Mouse (Mus musculus) embryonic facial prominence, embryonic 10.5 days (tissue): Measurements from ENCODE around the gene Atxn1. TPM values are rescaled to one million over a fixed set of nuclear protein-coding genes. Genes with fewer than 3 reads are reported as not detected.
A peak's percentile ranks its signal among the peaks of the same experiment; 100 is the strongest.

Experiments
- DNase-seq: peaks from one replicate; pipeline ENCODE4 v3.0.0-alpha.2; 2017; ENCODE audit warnings: low spot score
- H3K27ac ChIP-seq: fragments of 300-500 bp; sonication (generic); replicated peaks from 2 replicates; pipeline ENCODE4 v1.5.1; 2016; ENCODE audit warnings: mild to moderate bottlenecking
- H3K27me3 ChIP-seq: fragments of 300-500 bp; sonication (generic); replicated peaks from 2 replicates; pipeline ENCODE4 v1.6.1; 2016; ENCODE audit warnings: low read depth, mild to moderate bottlenecking; ENCODE audit not compliant: poor library complexity, severe bottlenecking
- H3K36me3 ChIP-seq: fragments of 300-500 bp; sonication (generic); replicated peaks from 2 replicates; pipeline ENCODE4 v1.6.1; 2016; ENCODE audit warnings: mild to moderate bottlenecking, moderate library complexity
- H3K4me1 ChIP-seq: fragments of 300-500 bp; sonication (generic); 2 replicates; pipeline ENCODE4 v1.6.1; 2016
- H3K4me3 ChIP-seq: fragments of 300-500 bp; sonication (generic); 2 replicates; pipeline ENCODE4 v1.5.1; 2016; ENCODE audit warnings: mild to moderate bottlenecking, moderate library complexity
- H3K9me3 ChIP-seq: fragments of 300-500 bp; sonication (generic); 2 replicates; pipeline ENCODE4 v1.6.1; 2016; ENCODE audit warnings: mild to moderate bottlenecking
- WGBS: fragments of 180-500 bp; shearing (Covaris S2); methylation state at CpG from one replicate; pipeline ENCODE4 v1.1.7; 2016; 5-methylcytosine and 5-hydroxymethylcytosine counted together
- polyA plus RNA-seq: library from polyadenylated mRNA; unstranded; fragments of >200 nt; fragmentation: Nextera tagmentation; extraction: Ambion mirVana; gene quantifications from 2 replicates; pipeline ENCODE4 v1.2.1, GENCODE M21; 2016

Atxn1 gene
- polyA plus RNA-seq, 1 experiment from 2014 or later, result 1.1 TPM

- WGBS, result 56% methylated on average over 7 of the region's 7 CpGs
- no peak overlapping the region for H3K4me3 ChIP-seq
Observed at GRCm38 (mm10) chr13:45973972-45974490, 9.2 kb upstream of the Atxn1 start.

GRCm38 (mm10) chr13:45970920-45971536, 6.2 kb upstream of the Atxn1 start:
- peaks cover 14% of the 10 kb centered on the region for H3K27me3 ChIP-seq
- no peak overlapping the region for H3K4me3 ChIP-seq
- no peak for DNase-seq
- H3K9me3 ChIP-seq, result no peaks in the 10 kb centered on the region
- no peaks in the 10 kb centered on the region for H3K36me3 ChIP-seq
- H3K27ac ChIP-seq, result no peak overlapping the region
- 74% methylated on average over 12 of the region's 12 CpGs for WGBS
- H3K4me1 ChIP-seq, result peaks cover 20% of the 10 kb centered on the region

More at GRCm38 (mm10) chr13:45973972-45974490, 9.2 kb upstream of the Atxn1 start:
- Histone ChIP-seq H3K4me1 (peaks cover 12% of the 10 kb centered on the region), H3K36me3 (no peaks in the 10 kb centered on the region), H3K27ac (no peak overlapping the region), H3K9me3 (no peaks in the 10 kb centered on the region), H3K27me3 (no peaks in the 10 kb centered on the region)
- DNase-seq, result no peak

- H3K4me1 ChIP-seq, result peaks cover 27% of the 10 kb centered on the region
- WGBS, result 64% methylated on average over 4 of the region's 4 CpGs
- no peak overlapping the region for H3K27ac ChIP-seq
- no peaks in the 10 kb centered on the region for H3K9me3 ChIP-seq
- peaks cover 21% of the 10 kb centered on the region for H3K27me3 ChIP-seq
- no peak overlapping the region for H3K4me3 ChIP-seq
- DNase-seq, result no peak
- H3K36me3 ChIP-seq, result no peaks in the 10 kb centered on the region
Observed at GRCm38 (mm10) chr13:45968206-45968605, 3.4 kb upstream of the Atxn1 start.

DNA sequence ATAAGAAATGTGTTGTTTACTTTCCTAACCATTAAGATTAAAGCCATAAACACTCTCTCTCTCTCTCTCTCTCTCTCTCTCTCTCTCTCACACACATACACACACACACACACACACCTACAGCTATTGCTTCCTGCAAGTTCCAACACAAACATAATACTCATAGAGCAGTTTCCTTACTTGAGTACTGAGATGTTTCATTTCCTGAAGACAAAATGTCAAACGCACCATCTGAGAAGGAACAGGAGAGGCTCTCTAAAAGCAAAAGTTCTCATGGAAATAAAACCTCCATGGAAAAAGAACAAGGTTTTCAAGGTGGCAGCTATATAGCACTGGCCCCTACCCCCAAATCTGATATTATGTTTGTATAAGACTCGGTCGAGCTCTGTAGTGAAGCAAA, 2.6 kb upstream of the Atxn1 start:
- peaks cover 25% of the 10 kb centered on the region for H3K27me3 ChIP-seq
- no peak for DNase-seq
- no peaks in the 10 kb centered on the region for H3K36me3 ChIP-seq
- no peak overlapping the region for H3K27ac ChIP-seq
- no peak overlapping the region for H3K4me3 ChIP-seq
- no peaks in the 10 kb centered on the region for H3K9me3 ChIP-seq
- WGBS, result 72% methylated on average over 3 of the region's 3 CpGs
- peaks cover 35% of the 10 kb centered on the region for H3K4me1 ChIP-seq

DNA sequence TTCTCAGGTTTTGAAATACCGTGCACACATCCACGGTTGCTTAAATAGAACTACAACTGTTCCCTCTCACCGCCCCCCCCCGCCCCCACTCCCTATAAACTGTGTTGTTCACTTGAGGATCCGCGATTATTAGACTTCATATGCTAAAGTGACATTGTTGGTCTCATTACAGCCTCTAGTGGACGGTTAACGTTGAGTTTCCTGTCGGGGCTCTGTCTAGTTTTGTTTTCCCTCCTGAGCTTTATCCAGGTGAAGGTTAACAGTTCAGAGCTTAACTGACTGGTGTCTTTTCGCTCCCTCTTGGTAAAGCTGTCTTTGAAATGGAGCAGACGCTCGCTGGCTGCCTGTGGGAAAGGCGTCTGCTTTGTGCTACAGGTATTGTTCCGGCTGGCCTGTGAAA, 1.8 kb upstream of the Atxn1 start:
- WGBS, result 1% methylated on average over 14 of the region's 14 CpGs
- Histone ChIP-seq H3K27ac (no peak overlapping the region), H3K4me3 (peak overlapping the region; percentile 82), H3K9me3 (no peaks in the 10 kb centered on the region), H3K4me1 (peaks cover 43% of the 10 kb centered on the region), H3K36me3 (no peaks in the 10 kb centered on the region), H3K27me3 (peaks cover 33% of the 10 kb centered on the region)
- peak; percentile 32 for DNase-seq

DNA sequence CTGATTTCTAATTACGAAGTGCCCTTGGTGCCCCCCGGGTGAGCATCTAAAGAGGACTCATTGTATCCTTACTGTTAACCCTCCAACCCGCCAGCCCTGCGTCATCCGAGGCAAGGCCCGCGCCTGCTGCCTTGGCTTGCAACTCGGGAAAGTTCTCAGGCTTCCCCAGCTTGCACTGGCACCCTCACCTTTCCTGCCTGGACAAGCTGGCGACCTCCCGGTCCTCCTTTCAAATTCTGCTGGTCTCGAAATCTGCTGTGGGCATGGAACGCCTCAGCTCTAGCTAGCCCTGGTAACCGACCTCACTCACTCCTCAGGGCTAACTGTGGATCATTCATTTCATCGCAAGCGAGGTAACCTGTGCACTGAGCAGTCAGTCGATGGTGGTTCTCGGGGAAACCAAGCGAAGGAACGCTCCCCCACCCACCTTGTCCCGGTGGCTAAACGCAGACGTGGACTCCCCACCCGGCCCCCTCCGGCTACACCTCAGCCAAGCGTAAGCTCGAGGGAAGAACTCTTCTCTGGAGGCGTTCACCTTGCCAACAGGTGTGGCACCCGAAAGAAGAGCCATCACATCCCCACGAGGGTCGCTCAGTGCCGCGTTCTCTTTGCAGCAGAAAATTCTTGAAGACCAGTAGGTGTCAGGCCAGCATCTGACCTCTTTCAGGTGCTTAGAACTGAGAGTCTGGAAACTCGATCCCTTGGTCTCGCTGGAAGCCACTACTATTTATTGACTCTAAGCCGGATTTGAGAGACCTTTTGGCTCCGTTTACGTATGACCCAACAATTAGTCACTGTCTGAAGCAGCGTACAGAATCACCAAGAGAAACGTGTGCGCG, 1.0 kb upstream of the Atxn1 start:
- under 1% methylated on average over 41 of the region's 41 CpGs for WGBS
- Histone ChIP-seq H3K4me1 (peaks cover 44% of the 10 kb centered on the region), H3K36me3 (no peaks in the 10 kb centered on the region), H3K9me3 (no peaks in the 10 kb centered on the region), H3K4me3 (peak overlapping the region; percentile 82), H3K27ac (peak overlapping the region; percentile 88), H3K27me3 (peaks cover 41% of the 10 kb centered on the region)
- DNase-seq, result peak; percentile 63

DNA sequence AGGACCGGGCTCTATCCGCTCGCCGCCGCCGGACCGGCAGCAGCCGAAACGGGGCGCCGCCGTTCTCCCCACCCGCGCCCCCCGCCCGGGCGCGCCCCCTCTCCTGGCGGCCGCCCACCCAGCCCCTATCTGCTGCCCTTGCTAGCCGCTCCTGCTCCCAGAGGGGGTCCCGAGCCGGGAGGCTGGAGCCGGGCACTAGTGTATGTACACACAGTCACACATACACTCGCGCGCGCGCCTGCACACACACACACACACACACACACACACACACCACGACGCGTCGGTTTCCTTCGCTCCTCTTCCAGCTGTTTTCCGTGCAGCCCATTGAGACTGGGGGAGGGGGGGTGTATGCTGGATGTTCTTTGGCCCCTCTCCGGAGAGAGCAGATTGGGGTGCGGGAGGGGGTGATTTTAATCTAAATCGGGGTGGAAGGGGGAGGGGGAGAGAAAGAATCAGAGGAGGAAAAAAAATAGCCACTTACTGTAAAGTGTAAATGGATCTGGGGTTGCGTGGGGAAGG, 416 bp downstream of the Atxn1 start:
- H3K4me3 ChIP-seq, result peak overlapping the region; percentile 82
- peaks cover 52% of the 10 kb centered on the region for H3K4me1 ChIP-seq
- H3K9me3 ChIP-seq, result no peaks in the 10 kb centered on the region
- peaks cover 50% of the 10 kb centered on the region for H3K27me3 ChIP-seq
- no peaks in the 10 kb centered on the region for H3K36me3 ChIP-seq
- DNase-seq, result peak; percentile 77
- peak overlapping the region; percentile 88 for H3K27ac ChIP-seq
- whole genome bisulfite sequencing, result 0% methylated on average over 37 of the region's 39 CpGs

GRCm38 (mm10) chr13:45963497-45964330, 1.1 kb downstream of the Atxn1 start:
- DNase-seq, result peak; percentile 83
- H3K27me3 ChIP-seq, result peaks cover 50% of the 10 kb centered on the region
- H3K9me3 ChIP-seq, result no peaks in the 10 kb centered on the region
- WGBS, result under 1% methylated on average over 95 of the region's 95 CpGs
- peak overlapping the region; percentile 88 for H3K27ac ChIP-seq
- H3K36me3 ChIP-seq, result no peaks in the 10 kb centered on the region
- peaks cover 52% of the 10 kb centered on the region for H3K4me1 ChIP-seq
- peak overlapping the region; percentile 82 for H3K4me3 ChIP-seq

- H3K36me3 ChIP-seq, result no peaks in the 10 kb centered on the region
- peaks cover 52% of the 10 kb centered on the region for H3K4me1 ChIP-seq
- H3K4me3 ChIP-seq, result peak overlapping the region; percentile 82
- H3K27me3 ChIP-seq, result peaks cover 45% of the 10 kb centered on the region
- DNase-seq, result no peak
- H3K9me3 ChIP-seq, result no peaks in the 10 kb centered on the region
- WGBS, result 3% methylated on average over 5 of the region's 5 CpGs
- no peak overlapping the region for H3K27ac ChIP-seq
Observed at GRCm38 (mm10) chr13:45962776-45963175, 2.0 kb downstream of the Atxn1 start.

DNA sequence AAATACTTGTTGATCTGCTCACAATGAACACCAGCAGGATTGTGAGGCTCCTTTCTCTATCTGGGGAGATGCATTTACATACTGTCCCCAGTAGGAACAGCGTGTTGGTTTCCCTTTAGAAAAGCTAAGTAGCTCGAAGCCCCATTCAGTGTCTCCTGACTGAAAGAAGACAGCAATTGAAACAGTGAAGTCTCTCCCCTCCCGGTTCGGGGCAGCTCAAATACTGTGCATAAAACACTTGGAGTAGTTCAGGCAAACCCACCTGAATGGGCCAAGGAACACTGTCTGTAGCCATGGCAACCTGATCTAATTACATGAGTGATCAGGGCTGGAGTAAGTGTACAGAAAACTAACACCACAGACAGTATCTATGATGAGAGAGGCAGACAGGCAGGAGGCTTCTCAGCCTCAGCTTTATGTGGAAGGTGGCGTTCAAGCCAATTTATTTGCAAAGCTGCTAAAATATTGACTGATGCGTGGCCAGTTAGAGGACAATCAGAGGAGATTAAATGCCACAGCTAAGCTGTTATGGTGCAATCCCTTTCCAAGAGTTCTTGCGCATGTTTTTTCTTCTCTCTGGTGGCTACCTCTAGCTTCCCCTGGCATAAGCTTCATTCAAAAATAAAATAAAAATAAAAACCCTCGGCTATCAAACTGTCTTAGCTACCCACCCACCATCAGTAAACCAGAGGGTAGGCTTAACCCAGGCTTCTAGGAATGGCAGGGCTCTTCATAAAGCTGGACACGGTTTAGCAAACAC, 2.8 kb downstream of the Atxn1 start:
- Histone ChIP-seq H3K4me3 (peak overlapping the region; percentile 82), H3K27ac (no peak overlapping the region), H3K27me3 (peaks cover 40% of the 10 kb centered on the region), H3K4me1 (peaks cover 52% of the 10 kb centered on the region), H3K9me3 (no peaks in the 10 kb centered on the region), H3K36me3 (no peaks in the 10 kb centered on the region)
- 10% methylated on average over 9 of the region's 9 CpGs for whole genome bisulfite sequencing
- peak; percentile 45 for DNase-seq

- Histone ChIP-seq H3K27ac (no peak overlapping the region), H3K27me3 (peaks cover 30% of the 10 kb centered on the region), H3K9me3 (no peaks in the 10 kb centered on the region), H3K4me1 (peaks cover 39% of the 10 kb centered on the region), H3K36me3 (no peaks in the 10 kb centered on the region), H3K4me3 (no peak overlapping the region)
- WGBS, result 57% methylated on average over 14 of the region's 14 CpGs
- DNase-seq, result no peak
Observed at GRCm38 (mm10) chr13:45960311-45960965, 4.4 kb downstream of the Atxn1 start.
